Mouse (Mus musculus): ENCODE data around the gene Btn2a2.

Gene Btn2a2

GRCm38 (mm10) chr13:23521703-23522102 is 33.0 kb upstream of the Btn2a2 start:
- DNase-seq (ENCODE audit: low read depth, low spot score), result peak; percentile 85

- DNase-seq (ENCODE audit: low read depth, low spot score), result peak; percentile 78
Observed at GRCm38 (mm10) chr13:23519416-23519815, 30.8 kb upstream of the Btn2a2 start.

- DNase-seq (ENCODE audit: low read depth, low spot score), result peak; percentile 79
Observed at GRCm38 (mm10) chr13:23518885-23519284, 30.2 kb upstream of the Btn2a2 start.

- DNase-seq (ENCODE audit: low read depth, low spot score), result no peak
Observed at GRCm38 (mm10) chr13:23518295-23518603, 29.6 kb upstream of the Btn2a2 start.

GRCm38 (mm10) chr13:23517603-23518294 is 29.1 kb upstream of the Btn2a2 start:
- peak; percentile 88 for DNase-seq (ENCODE audit: low read depth, low spot score)

- peak; percentile 83 for DNase-seq (ENCODE audit: low read depth, low spot score)
Observed at GRCm38 (mm10) chr13:23516822-23517602, 28.4 kb upstream of the Btn2a2 start.

- DNase-seq (ENCODE audit: low read depth, low spot score), result no peak
Observed at GRCm38 (mm10) chr13:23515826-23516620, 27.4 kb upstream of the Btn2a2 start.

GRCm38 (mm10) chr13:23515281-23515680 is 26.6 kb upstream of the Btn2a2 start:
- DNase-seq (ENCODE audit: low read depth, low spot score), result no peak

- no peak for DNase-seq (ENCODE audit: low read depth, low spot score)
Observed at GRCm38 (mm10) chr13:23513517-23513916, 24.9 kb upstream of the Btn2a2 start.

GRCm38 (mm10) chr13:23510127-23510526 is 21.5 kb upstream of the Btn2a2 start:
- DNase-seq (ENCODE audit: low read depth, low spot score), result no peak

GRCm38 (mm10) chr13:23506819-23507515 is 18.3 kb upstream of the Btn2a2 start:
- no peak for DNase-seq (ENCODE audit: low read depth, low spot score)

GRCm38 (mm10) chr13:23506351-23506750 is 17.7 kb upstream of the Btn2a2 start:
- DNase-seq (ENCODE audit: low read depth, low spot score), result no peak

- no peak for DNase-seq (ENCODE audit: low read depth, low spot score)
Observed at GRCm38 (mm10) chr13:23505662-23506345, 17.1 kb upstream of the Btn2a2 start.

GRCm38 (mm10) chr13:23503797-23504196 is 15.1 kb upstream of the Btn2a2 start:
- DNase-seq (ENCODE audit: low read depth, low spot score), result peak; percentile 53

GRCm38 (mm10) chr13:23502916-23503315 is 14.3 kb upstream of the Btn2a2 start:
- no peak for DNase-seq (ENCODE audit: low read depth, low spot score)

- DNase-seq (ENCODE audit: low read depth, low spot score), result peak; percentile 22
Observed at GRCm38 (mm10) chr13:23502031-23502567, 13.4 kb upstream of the Btn2a2 start.

GRCm38 (mm10) chr13:23501511-23501910 is 12.9 kb upstream of the Btn2a2 start:
- DNase-seq (ENCODE audit: low read depth, low spot score), result no peak

GRCm38 (mm10) chr13:23500424-23501200 is 12.0 kb upstream of the Btn2a2 start:
- peak; percentile 54 for DNase-seq (ENCODE audit: low read depth, low spot score)

GRCm38 (mm10) chr13:23499943-23500342 is 11.3 kb upstream of the Btn2a2 start:
- DNase-seq (ENCODE audit: low read depth, low spot score), result no peak

- no peak for DNase-seq (ENCODE audit: low read depth, low spot score)
Observed at GRCm38 (mm10) chr13:23498653-23499052, 10.0 kb upstream of the Btn2a2 start.

Data from brain, adult 2 months (tissue).